Mouse (Mus musculus): Measurements from ENCODE around the gene AA986860.

DNA sequence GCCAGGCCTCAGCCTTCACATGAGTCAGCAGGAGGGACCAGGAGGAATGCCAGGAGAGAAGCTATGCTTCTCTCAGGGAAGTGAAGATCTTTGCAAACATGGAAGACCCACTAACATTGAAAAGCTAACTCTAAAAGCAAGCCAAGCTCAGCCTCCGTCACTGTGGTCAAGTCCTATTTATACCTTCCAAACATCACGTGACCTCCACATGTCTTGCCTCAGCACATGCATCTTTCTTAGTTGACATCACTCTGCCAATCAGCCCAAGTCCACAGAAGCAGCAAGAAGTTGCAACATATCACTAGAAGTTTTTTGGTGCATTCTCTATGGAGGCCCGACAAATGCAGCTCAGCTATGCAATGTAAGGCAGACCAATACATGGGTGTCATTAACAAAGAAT is 48.1 kb downstream of the AA986860 start:
- TF ChIP-seq CTCF (IDR thresholded peaks at IDR 0.05; ENCODE audit: low read depth, low read length) (no peak), TAL1 (conservative IDR thresholded peaks at IDR 0.05; ENCODE audit: low read depth, low read length) (no peak)
